ENCODE assay signal across 9 mouse cellular contexts in the genomic region with DNA sequence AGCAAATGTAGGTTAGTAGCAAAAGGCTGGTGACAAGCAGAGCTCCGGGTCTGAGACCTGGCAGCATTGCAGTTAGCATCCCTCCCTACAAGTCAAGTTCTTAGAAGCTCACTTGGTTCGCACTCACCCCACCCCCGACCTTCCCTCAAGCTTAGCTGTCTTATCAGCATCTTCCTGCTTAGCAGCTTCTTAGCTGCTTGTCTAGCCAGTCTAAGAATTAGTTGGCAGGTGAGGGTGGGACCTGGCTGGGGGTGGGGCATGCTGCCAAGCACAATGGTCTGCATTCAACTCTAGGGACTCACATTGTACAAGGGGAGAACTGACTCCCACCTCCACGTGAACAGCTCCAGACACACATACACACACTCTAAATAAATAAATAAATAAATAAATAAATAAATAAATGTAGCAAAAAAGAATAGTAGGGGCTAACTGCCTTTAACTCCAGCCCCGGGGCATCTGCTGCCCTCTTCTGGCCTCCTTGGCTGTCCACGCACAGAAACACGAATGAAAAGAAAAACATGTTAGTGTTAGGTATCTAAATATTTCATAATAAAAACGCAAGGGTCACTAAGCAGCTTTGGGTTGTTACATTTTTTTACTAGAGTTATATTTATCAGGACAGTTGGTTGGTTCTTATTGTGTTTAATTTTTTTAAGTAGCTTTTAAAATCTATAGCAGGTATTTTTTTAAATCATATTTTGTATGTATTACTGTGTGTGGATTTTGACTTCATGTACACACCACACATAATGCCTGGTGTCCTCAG. TPM values are rescaled to one million over a fixed set of nuclear protein-coding genes. Genes with fewer than 3 reads are reported as not detected.
DNase-seq lines count a peak whose midpoint lies in the region; ATAC-seq lines count a peak whose summit lies in the region.
"Had no signal": no experiment of that assay in that cellular context is flagged by ENCODE, and none has a peak within 500 bp of the region (broad histone marks: within the 10 kb centered on the region; RNA-seq: fewer than 3 reads in every experiment).

No protein-coding gene starts in this region.

- H3K27me3 ChIP-seq in embryonic facial prominence, embryonic 10.5 days (replicated peaks; ENCODE audit: low read depth, poor library complexity, severe bottlenecking), result no peaks in the 10 kb centered on the region
- H3K27me3 ChIP-seq in stomach, embryonic 16.5 days (ENCODE audit: control insufficient read depth, insufficient read depth, low read length), result no peaks in the 10 kb centered on the region
- H3K27me3 ChIP-seq in midbrain, embryonic 16.5 days (ENCODE audit: control insufficient read depth, insufficient read depth, low read depth, low read length), result no peaks in the 10 kb centered on the region

- intact Hi-C loops in heart, postnatal 14 days (cut with DNase I), result no loop called here

- H3K9ac ChIP-seq in stomach, embryonic 16.5 days (ENCODE audit: low read length), result no peak overlapping the region
- H3K9ac ChIP-seq in midbrain, embryonic 16.5 days (ENCODE audit: low read depth, low read length), result no peak overlapping the region

- H3K4me1 ChIP-seq in embryonic facial prominence, embryonic 10.5 days, result peaks cover 16% of the 10 kb centered on the region
- peaks cover 9% of the 10 kb centered on the region for H3K4me1 ChIP-seq in stomach, embryonic 16.5 days (ENCODE audit: control insufficient read depth, insufficient read depth, low read length)
- H3K4me1 ChIP-seq in midbrain, embryonic 16.5 days (ENCODE audit: control insufficient read depth, insufficient read depth, low read length), result peaks cover 24% of the 10 kb centered on the region

- H3K4me3 ChIP-seq in embryonic facial prominence, embryonic 10.5 days, result no peak overlapping the region
- no peak overlapping the region for H3K4me3 ChIP-seq in stomach, embryonic 16.5 days (replicated peaks; ENCODE audit: low read length)
- no peak overlapping the region for H3K4me3 ChIP-seq in midbrain, embryonic 16.5 days (ENCODE audit: low read depth, low read length)
- H3K4me3 ChIP-seq: myocyte had no signal

- H3K36me3 ChIP-seq in embryonic facial prominence, embryonic 10.5 days (replicated peaks), result peaks cover 16% of the 10 kb centered on the region
- H3K36me3 ChIP-seq in stomach, embryonic 16.5 days (ENCODE audit: control insufficient read depth, insufficient read depth, low read length), result no peaks in the 10 kb centered on the region; the same call in 1 of the 2 replicates
- H3K36me3 ChIP-seq in midbrain, embryonic 16.5 days (ENCODE audit: control insufficient read depth, insufficient read depth, low read length), result no peaks in the 10 kb centered on the region; the same call in 1 of the 2 replicates

- DNase-seq in heart, postnatal 14 days, result peak; percentile 7
- no peak for DNase-seq in heart, adult 11 months
- DNase-seq in right cerebral cortex, postnatal 10 days (ENCODE audit: low spot score in 2 of 2), result peak; percentile 24
- DNase-seq in right cerebral cortex, postnatal 14 days, result no peak
- peak; percentile 8 for DNase-seq in embryonic facial prominence, embryonic 10.5 days (ENCODE audit: low spot score)

- WGBS in embryonic facial prominence, embryonic 10.5 days, result 54% methylated on average over 8 of the region's 8 CpGs
- WGBS in stomach, embryonic 16.5 days, result 39% methylated on average over 8 of the region's 8 CpGs
- WGBS in midbrain, embryonic 16.5 days, result 61% methylated on average over 8 of the region's 8 CpGs

- H3K4me2 ChIP-seq in stomach, embryonic 16.5 days (ENCODE audit: low read depth, low read length), result no peak overlapping the region
- H3K4me2 ChIP-seq in midbrain, embryonic 16.5 days (ENCODE audit: low read length), result no peak overlapping the region

- no peaks in the 10 kb centered on the region for H3K9me3 ChIP-seq in embryonic facial prominence, embryonic 10.5 days
- H3K9me3 ChIP-seq in stomach, embryonic 16.5 days (replicated peaks; ENCODE audit: control insufficient read depth, low read length), result no peaks in the 10 kb centered on the region
- no peaks in the 10 kb centered on the region for H3K9me3 ChIP-seq in midbrain, embryonic 16.5 days (replicated peaks; ENCODE audit: control insufficient read depth, low read length, poor library complexity, severe bottlenecking)

- H3K27ac ChIP-seq in embryonic facial prominence, embryonic 10.5 days (replicated peaks), result no peak overlapping the region
- no peak overlapping the region for H3K27ac ChIP-seq in stomach, embryonic 16.5 days (ENCODE audit: low read length)
- no peak overlapping the region for H3K27ac ChIP-seq in midbrain, embryonic 16.5 days (ENCODE audit: low read length)

- peak; percentile 35; the same call in 1 of the 2 replicates for ATAC-seq in stomach, embryonic 16.5 days (ENCODE audit: insufficient read depth, low FRiP score)
- ATAC-seq in granulocyte monocyte progenitor cell, adult 5-6 weeks (replicated peaks; ENCODE audit: poor library complexity, severe bottlenecking), result no peak
- no peak for ATAC-seq in midbrain, embryonic 16.5 days

RNA-seq across cellular contexts. Expression of gene Synrg, which starts 3.4 kb away (rescaled TPM):
- 10 to 100 TPM; 24.4 to 25.0 TPM for total RNA-seq in heart, postnatal 14 days (2021)
- polyA plus RNA-seq in embryonic facial prominence, embryonic 10.5 days (2016; fragmentation: Nextera tagmentation; extraction: Ambion mirVana), result 7.5 and 7.8 TPM in 2 replicates
- 11.7 and 12.8 TPM in 2 replicates for polyA plus RNA-seq in stomach, embryonic 16.5 days (2015; fragmentation: Nextera tagmentation; extraction: Ambion mirVana)
- 18.6 and 23.2 TPM in 2 replicates for total RNA-seq in granulocyte monocyte progenitor cell, adult 5-6 weeks (2014; fragmentation: Nextera tagmentation)
- total RNA-seq in granulocyte monocyte progenitor cell, adult 5-6 weeks (2017), result 12.0 and 13.7 TPM in 2 replicates
- 26.4 and 31.4 TPM in 2 replicates for polyA plus RNA-seq in midbrain, embryonic 16.5 days (2015; fragmentation: Nextera tagmentation; extraction: Ambion mirVana)

RNA-seq across cellular contexts. Expression of gene Ddx52, which starts 25.8 kb away (rescaled TPM):
- total RNA-seq in heart, postnatal 14 days (2021), result 10 to 100 TPM; 10.1 TPM
- 45.0 and 46.2 TPM in 2 replicates for polyA plus RNA-seq in embryonic facial prominence, embryonic 10.5 days (2016; fragmentation: Nextera tagmentation; extraction: Ambion mirVana)
- 24.0 and 27.4 TPM in 2 replicates for polyA plus RNA-seq in stomach, embryonic 16.5 days (2015; fragmentation: Nextera tagmentation; extraction: Ambion mirVana)
- total RNA-seq in granulocyte monocyte progenitor cell, adult 5-6 weeks (2014; fragmentation: Nextera tagmentation), result 28.4 and 29.5 TPM in 2 replicates
- 72.2 and 84.9 TPM in 2 replicates for total RNA-seq in granulocyte monocyte progenitor cell, adult 5-6 weeks (2017)
- 20.3 and 21.4 TPM in 2 replicates for polyA plus RNA-seq in midbrain, embryonic 16.5 days (2015; fragmentation: Nextera tagmentation; extraction: Ambion mirVana)

Comparison
In these comparisons a context has a peak if more than half of its experiments do, and no peak if none do; other contexts are left out.
1. DNase-seq: peak in heart, postnatal 14 days (2 of 2), right cerebral cortex, postnatal 10 days (2 of 2) and embryonic facial prominence, embryonic 10.5 days (single experiment); none in heart, adult 11 months (single experiment) and right cerebral cortex, postnatal 14 days (single experiment).